Mouse (Mus musculus): ENCODE data around the gene Gprin2. TPM values are rescaled to one million over a fixed set of nuclear protein-coding genes. Genes with fewer than 3 reads are reported as not detected.

Gene Gprin2
- polyA plus RNA-seq, 1 experiment, result 0.23 TPM

- TF ChIP-seq CTCF (IDR thresholded peaks at IDR 0.05; ENCODE audit: extremely low read depth, insufficient read length, insufficient replicate concordance, low read depth, low read length) (no peak), POLR2A (IDR thresholded peaks at IDR 0.05; ENCODE audit: low read depth, low read length) (no peak)
- no peak overlapping the region for H3K4me3 ChIP-seq (ENCODE audit: low read depth, low read length)
- H3K27ac ChIP-seq (ENCODE audit: insufficient read depth, low read depth, low read length), result no peak overlapping the region
- H3K4me1 ChIP-seq (ENCODE audit: control insufficient read depth, insufficient read depth, insufficient read length, low read length), result no peaks in the 10 kb centered on the region
- 65% methylated on average over 1 of the region's 1 CpGs for WGBS
- no peaks in the 10 kb centered on the region for H3K36me3 ChIP-seq (ENCODE audit: control insufficient read depth, insufficient read depth, low read length)
- H3K27me3 ChIP-seq (ENCODE audit: control insufficient read depth, insufficient read depth, low read length), result no peaks in the 10 kb centered on the region
Measured at GRCm38 (mm10) chr14:34142316-34142715, 59.1 kb downstream of the Gprin2 start.

- no peaks in the 10 kb centered on the region for H3K4me1 ChIP-seq (ENCODE audit: control insufficient read depth, insufficient read depth, insufficient read length, low read length)
- H3K27me3 ChIP-seq (ENCODE audit: control insufficient read depth, insufficient read depth, low read length), result no peaks in the 10 kb centered on the region
- no peak overlapping the region for H3K27ac ChIP-seq (ENCODE audit: insufficient read depth, low read depth, low read length)
- H3K36me3 ChIP-seq (ENCODE audit: control insufficient read depth, insufficient read depth, low read length), result no peaks in the 10 kb centered on the region
- 82% methylated on average over 15 of the region's 15 CpGs for WGBS
- H3K4me3 ChIP-seq (ENCODE audit: low read depth, low read length), result no peak overlapping the region
- TF ChIP-seq POLR2A (IDR thresholded peaks at IDR 0.05; ENCODE audit: low read depth, low read length) (no peak), CTCF (IDR thresholded peaks at IDR 0.05; ENCODE audit: extremely low read depth, insufficient read length, insufficient replicate concordance, low read depth, low read length) (no peak)
Measured at GRCm38 (mm10) chr14:34139671-34140664, 61.5 kb downstream of the Gprin2 start.

Other genes starting within 250 kb of the Gprin2 start
- not detected in 2 replicates for gene Rbp3, start 247.7 kb downstream of the Gprin2 start, polyA plus RNA-seq (2012; rRNA removed)
- not detected in 2 replicates for gene Zfp488, start 222.9 kb downstream of the Gprin2 start, polyA plus RNA-seq (2012; rRNA removed)
- gene Gm30083, start 186.5 kb downstream of the Gprin2 start, polyA plus RNA-seq (2012; rRNA removed), result not detected in 2 replicates
- not detected in 2 replicates for gene Gm5460, start 184.9 kb downstream of the Gprin2 start, polyA plus RNA-seq (2012; rRNA removed)
- gene Antxrl, start 148.9 kb downstream of the Gprin2 start, polyA plus RNA-seq (2012; rRNA removed), result not detected in 2 replicates
- gene Anxa8, start 115.7 kb downstream of the Gprin2 start, polyA plus RNA-seq (2012; rRNA removed), result 0.11 and 0.50 TPM in 2 replicates
- gene A630023A22Rik, start 98.9 kb downstream of the Gprin2 start, polyA plus RNA-seq (2012; rRNA removed), result not detected in 2 replicates
- 0.14 and 0.91 TPM in 2 replicates for gene Npy4r, start 49.2 kb downstream of the Gprin2 start, polyA plus RNA-seq (2012; rRNA removed)
- gene Syt15, start 17.9 kb upstream of the Gprin2 start, polyA plus RNA-seq (2012; rRNA removed), result 3.1 and 3.2 TPM in 2 replicates
- gene Shld2, start 108.8 kb upstream of the Gprin2 start, polyA plus RNA-seq (2012; rRNA removed), result 0.19 and 0.79 TPM in 2 replicates
- 33.8 and 223 TPM in 2 replicates for gene Glud1, start 109.1 kb upstream of the Gprin2 start, polyA plus RNA-seq (2012; rRNA removed)
- gene Fam25c, start 153.8 kb upstream of the Gprin2 start, polyA plus RNA-seq (2012; rRNA removed), result not detected in 2 replicates
- 4.4 and 4.8 TPM in 2 replicates for gene Sncg, start 173.1 kb upstream of the Gprin2 start, polyA plus RNA-seq (2012; rRNA removed)
- gene Mmrn2, start 173.8 kb upstream of the Gprin2 start, polyA plus RNA-seq (2012; rRNA removed), result 3.5 and 5.5 TPM in 2 replicates

All from small intestine, adult 2 months (tissue).